Mouse (Mus musculus) myocyte (in vitro differentiated cells): Measurements from ENCODE around the gene Osbpl11. TPM values are rescaled to one million over a fixed set of nuclear protein-coding genes. Genes with fewer than 3 reads are reported as not detected.
"Not testable (repeated sequence)": the region's sequence is repeated elsewhere in the genome, so short reads cannot be mapped to it uniquely, and the experiment has no call there.

Experiments used
- H3K27me3 ChIP-seq: one replicate; pipeline ENCODE4 v1.6.1; 2011; ENCODE audit not compliant: control insufficient read depth, insufficient read depth, insufficient read length
- H3K36me3 ChIP-seq: one replicate; pipeline ENCODE4 v1.6.1; 2011; ENCODE audit not compliant: control insufficient read depth, insufficient read depth
- H3K4me2 ChIP-seq: one replicate; pipeline ENCODE4 v1.6.1; 2011; ENCODE audit warnings: low read depth, control low read depth
- H3K4me3 ChIP-seq: one replicate; pipeline ENCODE4 v1.5.1; 2011; ENCODE audit warnings: mild to moderate bottlenecking, control low read depth, moderate library complexity
- H3K79me2 ChIP-seq: one replicate; pipeline ENCODE4 v1.6.1; 2011; ENCODE audit not compliant: control insufficient read depth, insufficient read depth
- H3ac ChIP-seq: one replicate; pipeline ENCODE4 v1.6.1; 2011; ENCODE audit not compliant: control insufficient read depth, insufficient read length
- CEBPB ChIP-seq: IDR thresholded peaks from 2 replicates; pipeline ENCODE4 v1.6.1; 2011; ENCODE audit warnings: mild to moderate bottlenecking, moderate library complexity; ENCODE audit not compliant: poor library complexity, insufficient read depth, severe bottlenecking
- E2F4 ChIP-seq: IDR thresholded peaks from one replicate; pipeline ENCODE4 v1.6.1; 2011; ENCODE audit warnings: mild to moderate bottlenecking, control low read depth, moderate library complexity; ENCODE audit not compliant: insufficient read depth
- MAX ChIP-seq: IDR thresholded peaks from one replicate; pipeline ENCODE4 v1.6.1; 2011; ENCODE audit warnings: low read depth, mild to moderate bottlenecking, control low read depth
- MYOD1 ChIP-seq, 3 experiments: IDR thresholded peaks; one replicate each; pipeline ENCODE4 v1.6.1; 2011; ENCODE audit warnings: control low read depth in 2 of 3, low read depth in 2 of 3, mild to moderate bottlenecking in 2 of 3, moderate library complexity in 1 of 3; ENCODE audit not compliant: insufficient read length in 2 of 3, control insufficient read depth in 1 of 3
- MYOG ChIP-seq, 3 experiments: IDR thresholded peaks; one replicate each; pipeline ENCODE4 v1.6.1; 2011; ENCODE audit warnings: control low read depth in 2 of 3, low read depth in 2 of 3, mild to moderate bottlenecking in 2 of 3; ENCODE audit not compliant: insufficient read length in 2 of 3, control insufficient read depth in 1 of 3, insufficient read depth in 1 of 3
- POLR2A ChIP-seq: IDR thresholded peaks from one replicate; pipeline ENCODE4 v1.6.1; 2011; ENCODE audit warnings: low read depth, mild to moderate bottlenecking, control low read depth, moderate library complexity; ENCODE audit not compliant: insufficient read length
- POLR2AphosphoS2 ChIP-seq: IDR thresholded peaks from one replicate; pipeline ENCODE4 v1.6.1; 2011; ENCODE audit warnings: low read depth, control low read depth; ENCODE audit not compliant: insufficient read length
- REST ChIP-seq: IDR thresholded peaks from one replicate; pipeline ENCODE4 v1.6.1; 2011; ENCODE audit warnings: mild to moderate bottlenecking, control low read depth, moderate library complexity; ENCODE audit not compliant: insufficient read depth, insufficient read length
- SRF ChIP-seq: IDR thresholded peaks from one replicate; pipeline ENCODE4 v1.6.1; 2011; ENCODE audit warnings: low read depth; ENCODE audit not compliant: control insufficient read depth, insufficient read length
- TCF12 ChIP-seq: IDR thresholded peaks from one replicate; pipeline ENCODE4 v1.6.1; 2011; ENCODE audit warnings: mild to moderate bottlenecking, control low read depth; ENCODE audit not compliant: poor library complexity, insufficient read depth, severe bottlenecking
- TCF3 ChIP-seq: IDR thresholded peaks from one replicate; pipeline ENCODE4 v1.6.1; 2011; ENCODE audit warnings: low read depth, control low read depth; ENCODE audit not compliant: insufficient read length
- USF1 ChIP-seq: IDR thresholded peaks from one replicate; pipeline ENCODE4 v1.6.1; 2011; ENCODE audit warnings: low read depth, mild to moderate bottlenecking, control low read depth, moderate library complexity
- polyA plus RNA-seq: library from polyadenylated mRNA; unstranded; fragments of >200 nt; fragmentation: generic; extraction: Trizol; gene quantifications from one replicate; pipeline ENCODE4 v1.2.1, GENCODE M21; 2012; ENCODE audit warnings: missing spikeins

Osbpl11 gene
- polyA plus RNA-seq, 1 experiment: 8.5 TPM

DNA sequence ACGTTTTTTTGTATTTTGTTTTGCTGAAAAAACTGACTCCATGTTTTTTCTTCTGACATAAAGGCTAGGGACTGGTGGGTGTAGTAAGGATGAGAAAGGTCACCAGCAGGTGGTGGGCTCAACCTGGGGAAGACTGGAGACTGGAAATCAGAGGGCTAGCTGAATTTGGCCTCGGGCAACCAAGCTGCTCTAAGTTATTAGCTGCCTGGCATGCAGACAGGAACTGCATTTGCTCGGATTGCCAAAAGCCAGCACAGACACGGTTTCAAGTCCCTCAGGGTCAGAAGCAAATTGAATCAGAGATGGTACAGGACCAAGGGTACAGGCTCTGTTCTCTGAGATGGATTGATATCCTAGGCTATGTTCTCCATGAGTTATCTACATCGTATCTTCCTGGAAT lies 11.7 kb upstream of the Osbpl11 start:
- no peaks in the 10 kb centered on the region for H3K36me3 ChIP-seq
- H3K79me2 ChIP-seq: no peaks in the 10 kb centered on the region
- no peaks in the 10 kb centered on the region for H3K27me3 ChIP-seq
- H3ac ChIP-seq: no peak overlapping the region
- H3K4me3 ChIP-seq: no peak overlapping the region
- TF ChIP-seq TCF12 (no peak), TCF3 (no peak), POLR2A (no peak), MAX (no peak), REST (no peak), SRF (no peak), MYOD1 (IDR thresholded peaks at IDR 0.05; ENCODE audit: control insufficient read depth in 1 of 3, insufficient read length in 2 of 3, low read depth in 2 of 3) (no peak), POLR2AphosphoS2 (no peak), USF1 (no peak), E2F4 (no peak), CEBPB (no peak), MYOG (IDR thresholded peaks at IDR 0.05; ENCODE audit: control insufficient read depth in 1 of 3, insufficient read depth in 1 of 3, insufficient read length in 2 of 3, low read depth in 2 of 3) (no peak)
- H3K4me2 ChIP-seq: no peak overlapping the region

GRCm38 (mm10) chr16:33174695-33175094 lies 10.2 kb upstream of the Osbpl11 start:
- no peaks in the 10 kb centered on the region for H3K27me3 ChIP-seq
- no peak overlapping the region for H3K4me3 ChIP-seq
- no peaks in the 10 kb centered on the region for H3K79me2 ChIP-seq
- H3ac ChIP-seq: no peak overlapping the region
- TF ChIP-seq REST (no peak), TCF3 (no peak), MYOD1 (IDR thresholded peaks at IDR 0.05; ENCODE audit: control insufficient read depth in 1 of 3, insufficient read length in 2 of 3, low read depth in 2 of 3) (no peak), POLR2A (no peak), SRF (no peak), E2F4 (no peak), CEBPB (no peak), MYOG (IDR thresholded peaks at IDR 0.05; ENCODE audit: control insufficient read depth in 1 of 3, insufficient read depth in 1 of 3, insufficient read length in 2 of 3, low read depth in 2 of 3) (no peak), MAX (no peak)
- no peaks in the 10 kb centered on the region for H3K36me3 ChIP-seq
- H3K4me2 ChIP-seq: no peak overlapping the region

DNA sequence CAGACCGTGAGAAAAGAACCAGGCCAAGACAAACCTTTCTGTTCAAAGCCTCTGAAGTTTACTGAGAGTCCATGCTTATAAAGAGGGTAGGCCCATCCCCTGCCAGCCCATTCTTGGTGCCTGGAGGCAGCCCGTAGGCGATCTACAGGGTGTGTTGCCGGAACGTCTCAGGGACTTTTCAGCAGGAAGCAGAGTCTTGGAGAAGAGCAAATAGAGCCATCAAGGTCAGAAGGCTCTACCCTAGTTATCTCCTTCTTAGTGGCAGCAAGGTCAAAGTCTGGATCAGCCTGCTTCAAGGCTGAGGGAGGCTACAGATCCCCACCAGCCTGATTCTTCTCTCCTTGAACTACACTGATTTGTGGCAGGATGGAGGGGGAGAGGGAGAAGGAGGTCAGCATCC lies 8.0 kb upstream of the Osbpl11 start:
- H3K36me3 ChIP-seq, H3K27me3 ChIP-seq, H3ac ChIP-seq, H3K79me2 ChIP-seq, H3K4me3 ChIP-seq, H3K4me2 ChIP-seq: not testable (repeated sequence)

DNA sequence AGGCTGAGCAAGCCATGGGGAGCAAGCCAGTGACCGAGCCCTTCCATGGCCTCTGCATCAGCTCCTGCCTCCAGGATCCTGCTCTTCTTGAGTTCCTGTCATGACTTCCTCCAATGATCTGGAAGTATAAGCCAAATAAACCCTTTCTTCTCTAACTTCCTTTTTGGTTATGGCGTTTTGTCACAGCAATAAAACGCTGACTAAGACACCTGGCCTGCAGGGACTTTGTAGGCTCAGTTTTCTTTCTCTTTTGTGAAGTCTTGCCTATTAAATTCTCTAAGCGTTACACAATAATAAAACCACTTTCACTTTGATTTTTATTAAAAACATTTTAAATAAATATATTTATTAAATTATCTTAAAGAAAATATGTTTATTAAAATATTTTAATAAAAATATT lies 7.1 kb upstream of the Osbpl11 start:
- H3K4me2 ChIP-seq: peak overlapping the region; percentile 56
- H3K4me3 ChIP-seq: no peak overlapping the region
- no peaks in the 10 kb centered on the region for H3K27me3 ChIP-seq
- no peaks in the 10 kb centered on the region for H3K36me3 ChIP-seq
- H3ac ChIP-seq: no peak overlapping the region
- TF ChIP-seq TCF3: no peak
- TF ChIP-seq POLR2AphosphoS2: no peak
- TF ChIP-seq POLR2A: no peak
- TF ChIP-seq TCF12: no peak
- TF ChIP-seq REST: no peak
- TF ChIP-seq SRF: no peak
- no peak for TF ChIP-seq CEBPB
- TF ChIP-seq USF1: no peak
- no peak for TF ChIP-seq E2F4
- TF ChIP-seq MAX: no peak
- no peak for TF ChIP-seq MYOG (IDR thresholded peaks at IDR 0.05; ENCODE audit: control insufficient read depth in 1 of 3, insufficient read depth in 1 of 3, insufficient read length in 2 of 3, low read depth in 2 of 3)
- no peak for TF ChIP-seq MYOD1 (IDR thresholded peaks at IDR 0.05; ENCODE audit: control insufficient read depth in 1 of 3, insufficient read length in 2 of 3, low read depth in 2 of 3)
- no peaks in the 10 kb centered on the region for H3K79me2 ChIP-seq

- Histone ChIP-seq H3K36me3 (no peaks in the 10 kb centered on the region), H3ac (no peak overlapping the region), H3K27me3 (no peaks in the 10 kb centered on the region), H3K79me2 (no peaks in the 10 kb centered on the region), H3K4me3 (no peak overlapping the region), H3K4me2 (peak overlapping the region; percentile 61)
- TF ChIP-seq MAX: no peak
- TF ChIP-seq MYOG (IDR thresholded peaks at IDR 0.05; ENCODE audit: control insufficient read depth in 1 of 3, insufficient read depth in 1 of 3, insufficient read length in 2 of 3, low read depth in 2 of 3): no peak
- TF ChIP-seq USF1: peak; percentile 57
- TF ChIP-seq POLR2AphosphoS2: no peak
- no peak for TF ChIP-seq SRF
- no peak for TF ChIP-seq POLR2A
- TF ChIP-seq REST: no peak
- no peak for TF ChIP-seq TCF3
Measured at GRCm38 (mm10) chr16:33178278-33179074, 6.4 kb upstream of the Osbpl11 start.

DNA sequence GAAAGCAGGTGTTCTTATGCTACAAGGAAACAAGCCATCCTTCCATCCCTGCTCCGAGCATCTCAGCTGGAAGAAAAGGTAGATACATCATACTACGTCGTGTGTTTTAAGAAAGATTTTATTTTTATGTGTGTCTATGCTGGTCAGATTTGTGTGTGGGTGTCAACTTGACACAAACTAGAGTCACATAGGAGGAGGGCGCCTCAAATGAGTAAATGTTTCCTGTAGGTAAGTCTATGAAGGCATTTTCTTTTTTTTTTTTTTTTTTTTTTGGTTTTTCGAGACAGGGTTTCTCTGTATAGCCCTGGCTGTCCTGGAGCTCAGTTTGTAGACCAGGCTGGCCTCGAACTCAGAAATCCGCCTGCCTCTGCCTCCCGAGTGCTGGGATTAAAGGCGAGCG lies 5.6 kb upstream of the Osbpl11 start:
- H3K4me2 ChIP-seq, H3K4me3 ChIP-seq, H3K27me3 ChIP-seq, H3K79me2 ChIP-seq, H3K36me3 ChIP-seq, H3ac ChIP-seq: not testable (repeated sequence)
